Mouse (Mus musculus) kidney, embryonic 16.5 days (tissue): ENCODE results near the gene Efna2. TPM values are rescaled to one million over a fixed set of nuclear protein-coding genes. Genes with fewer than 3 reads are reported as not detected.
"Not testable (repeated sequence)": the region's sequence is repeated elsewhere in the genome, so short reads cannot be mapped to it uniquely, and the experiment has no call there.

Source experiments
- ATAC-seq: fragments of 200-750 bp; cut with Nextera tagmentation; 2 replicates; pipeline ENCODE4 v1.8.0; 2017; ENCODE audit warnings: moderate TSS enrichment; ENCODE audit not compliant: low FRiP score, low TSS enrichment
- H3K27ac ChIP-seq: fragments of 300-500 bp; sonication (generic); 2 replicates; pipeline ENCODE4 v1.5.1; 2014; ENCODE audit warnings: low read length
- H3K27me3 ChIP-seq: fragments of 300-500 bp; sonication (generic); 2 replicates; pipeline ENCODE4 v1.6.1; 2014; ENCODE audit warnings: low read length, control low read depth, mixed read lengths; ENCODE audit not compliant: insufficient read depth
- H3K36me3 ChIP-seq: fragments of 300-500 bp; sonication (generic); 2 replicates; pipeline ENCODE4 v1.6.1; 2014; ENCODE audit warnings: low read length, control low read depth, mixed read lengths; ENCODE audit not compliant: insufficient read depth
- H3K4me1 ChIP-seq: fragments of 300-500 bp; sonication (generic); 2 replicates; pipeline ENCODE4 v1.6.1; 2014; ENCODE audit warnings: low read length, control low read depth, mixed read lengths; ENCODE audit not compliant: insufficient read depth
- H3K4me2 ChIP-seq: fragments of 300-500 bp; sonication (generic); replicated peaks from 2 replicates; pipeline ENCODE4 v1.6.1; 2014; ENCODE audit warnings: low read depth, low read length
- H3K4me3 ChIP-seq: fragments of 300-500 bp; sonication (generic); 2 replicates; pipeline ENCODE4 v1.5.1; 2014; ENCODE audit warnings: mild to moderate bottlenecking, low read length
- H3K9ac ChIP-seq: fragments of 300-500 bp; sonication (generic); replicated peaks from 2 replicates; pipeline ENCODE4 v1.6.1; 2014; ENCODE audit warnings: low read length
- H3K9me3 ChIP-seq: fragments of 300-500 bp; sonication (generic); 2 replicates; pipeline ENCODE4 v1.6.1; 2016; ENCODE audit warnings: low read length, control low read depth
- WGBS: fragments of 180-500 bp; shearing (Covaris S2); extraction: QIAGEN DNeasy Blood & Tissue Kit; methylation state at CpG from one replicate; pipeline ENCODE4 v1.1.7; 2014; 5-methylcytosine and 5-hydroxymethylcytosine counted together
- polyA plus RNA-seq: library from polyadenylated mRNA; unstranded; fragments of >200 nt; fragmentation: Nextera tagmentation; extraction: Ambion mirVana; gene quantifications from 2 replicates; pipeline ENCODE4 v1.2.1, GENCODE M21; 2015

Efna2 gene
- polyA plus RNA-seq, 1 experiment from 2014 or later, result 11.0 TPM

- Histone ChIP-seq H3K9me3 (no peaks in the 10 kb centered on the region), H3K9ac (0 out of 2 replicates have a peak overlapping the region, but pooled peaks have one; percentile 11), H3K4me3 (no peak overlapping the region), H3K27ac (no peak overlapping the region), H3K27me3 (no peaks in the 10 kb centered on the region), H3K4me1 (no peaks in the 10 kb centered on the region), H3K36me3 (no peaks in the 10 kb centered on the region), H3K4me2 (no peak overlapping the region)
- WGBS, result 34% methylated on average over 16 of the region's 16 CpGs
- ATAC-seq, result no peak
These were observed 35.9 kb downstream of the Efna2 start for GRCm38 (mm10) chr10:80215048-80215772.

- H3K4me2 ChIP-seq, result no peak overlapping the region
- H3K36me3 ChIP-seq, result no peaks in the 10 kb centered on the region
- no peaks in the 10 kb centered on the region for H3K27me3 ChIP-seq
- peaks cover 6% of the 10 kb centered on the region for H3K4me1 ChIP-seq
- H3K9me3 ChIP-seq, result no peaks in the 10 kb centered on the region
- no peak for ATAC-seq
- H3K4me3 ChIP-seq, result no peak overlapping the region
- no peak overlapping the region for H3K9ac ChIP-seq
- H3K27ac ChIP-seq, result no peak overlapping the region
- WGBS, result 34% methylated on average over 6 of the region's 9 CpGs
These were observed 41.4 kb downstream of the Efna2 start for GRCm38 (mm10) chr10:80220676-80221075.

GRCm38 (mm10) chr10:80223137-80223536, 43.9 kb downstream of the Efna2 start:
- H3K4me3 ChIP-seq, ATAC-seq, H3K27me3 ChIP-seq, H3K9ac ChIP-seq, H3K4me2 ChIP-seq, H3K9me3 ChIP-seq, H3K36me3 ChIP-seq, H3K27ac ChIP-seq: not testable (repeated sequence)
- peaks cover 20% of the 10 kb centered on the region for H3K4me1 ChIP-seq
- 97% methylated on average over 2 of the region's 2 CpGs for WGBS

- Histone ChIP-seq H3K9me3 (no peaks in the 10 kb centered on the region), H3K4me2 (peak overlapping the region; percentile 84), H3K27me3 (no peaks in the 10 kb centered on the region), H3K9ac (peak overlapping the region; percentile 62), H3K4me3 (peak overlapping the region; percentile 30), H3K27ac (peak overlapping the region; percentile 88), H3K4me1 (peaks cover 36% of the 10 kb centered on the region), H3K36me3 (peaks cover 12% of the 10 kb centered on the region)
- no peak for ATAC-seq
- WGBS, result 0% methylated on average over 14 of the region's 14 CpGs
These were observed 46.8 kb downstream of the Efna2 start for GRCm38 (mm10) chr10:80226071-80226415.

- Histone ChIP-seq H3K4me1 (peaks cover 35% of the 10 kb centered on the region), H3K9ac (peak within 1 kb of the TSS; percentile 93), H3K27ac (peak within 1 kb of the TSS; percentile 88), H3K36me3 (peaks cover 16% of the 10 kb centered on the region), H3K4me2 (peak within 1 kb of the TSS; percentile 84), H3K27me3 (no peaks in the 10 kb centered on the region), H3K4me3 (peak within 1 kb of the TSS; percentile 73), H3K9me3 (no peaks in the 10 kb centered on the region)
- ATAC-seq, result peak; percentile 99
- under 1% methylated on average over 59 of the region's 75 CpGs for WGBS
These were observed 47.3 kb downstream of the Efna2 start, which contains the start of gene Mum1 for GRCm38 (mm10) chr10:80226416-80227165. Gene Mum1 (plus strand): TSS chr10:80226434.

- ATAC-seq, result no peak
- WGBS, result under 1% methylated on average over 10 of the region's 10 CpGs
- peak overlapping the region; percentile 87 for H3K27ac ChIP-seq
- no peaks in the 10 kb centered on the region for H3K9me3 ChIP-seq
- H3K4me1 ChIP-seq, result peaks cover 35% of the 10 kb centered on the region
- peak overlapping the region; percentile 84 for H3K4me2 ChIP-seq
- H3K27me3 ChIP-seq, result no peaks in the 10 kb centered on the region
- peak overlapping the region; percentile 73 for H3K4me3 ChIP-seq
- H3K36me3 ChIP-seq, result peaks cover 21% of the 10 kb centered on the region
- peak overlapping the region; percentile 93 for H3K9ac ChIP-seq
These were observed 47.9 kb downstream of the Efna2 start for GRCm38 (mm10) chr10:80227166-80227539.

- Histone ChIP-seq H3K36me3 (peaks cover 31% of the 10 kb centered on the region), H3K9me3 (no peaks in the 10 kb centered on the region), H3K4me2 (peak overlapping the region; percentile 84), H3K27me3 (no peaks in the 10 kb centered on the region), H3K9ac (peak overlapping the region; percentile 93), H3K4me1 (peaks cover 42% of the 10 kb centered on the region), H3K27ac (peak overlapping the region; percentile 87), H3K4me3 (peak overlapping the region; percentile 73)
- ATAC-seq, result no peak
- WGBS, result 39% methylated on average over 15 of the region's 15 CpGs
These were observed 48.8 kb downstream of the Efna2 start for GRCm38 (mm10) chr10:80227877-80228775.

GRCm38 (mm10) chr10:80236145-80236825, 57.0 kb downstream of the Efna2 start:
- H3K27me3 ChIP-seq, result no peaks in the 10 kb centered on the region
- no peaks in the 10 kb centered on the region for H3K9me3 ChIP-seq
- H3K4me3 ChIP-seq, result no peak overlapping the region
- whole genome bisulfite sequencing, result 96% methylated on average over 13 of the region's 13 CpGs
- peaks cover 95% of the 10 kb centered on the region for H3K36me3 ChIP-seq
- H3K4me2 ChIP-seq, result no peak overlapping the region
- no peak overlapping the region for H3K9ac ChIP-seq
- no peak for ATAC-seq
- peaks cover 10% of the 10 kb centered on the region for H3K4me1 ChIP-seq
- H3K27ac ChIP-seq, result no peak overlapping the region

- Histone ChIP-seq H3K4me1 (peaks cover 10% of the 10 kb centered on the region), H3K36me3 (peaks cover 92% of the 10 kb centered on the region), H3K9ac (no peak overlapping the region), H3K27ac (no peak overlapping the region), H3K9me3 (no peaks in the 10 kb centered on the region), H3K4me2 (no peak overlapping the region), H3K4me3 (no peak overlapping the region), H3K27me3 (no peaks in the 10 kb centered on the region)
- WGBS, result 90% methylated on average over 4 of the region's 4 CpGs
- ATAC-seq, result no peak
These were observed 57.7 kb downstream of the Efna2 start for GRCm38 (mm10) chr10:80237020-80237419.
